Mouse (Mus musculus): ENCODE measurements around the gene Gpr135. TPM values are rescaled to one million over a fixed set of nuclear protein-coding genes. Genes with fewer than 3 reads are reported as not detected.
"Not testable (repeated sequence)": the region's sequence is repeated elsewhere in the genome, so short reads cannot be mapped to it uniquely, and the experiment has no call there.

Gene Gpr135
- polyA plus RNA-seq, 1 experiment from 2014 or later: 8.7 TPM

GRCm38 (mm10) chr12:72069626-72070326 lies 1.1 kb downstream of the Gpr135 start:
- no peaks in the 10 kb centered on the region for H3K36me3 ChIP-seq (ENCODE audit: control insufficient read depth, insufficient read depth, low read length)
- H3K4me1 ChIP-seq (ENCODE audit: control insufficient read depth, insufficient read depth, low read length): no peaks in the 10 kb centered on the region; the same call in 1 of the 2 replicates
- H3K27me3 ChIP-seq (ENCODE audit: control insufficient read depth, insufficient read depth, low read length): no peaks in the 10 kb centered on the region
- 4% methylated on average over 40 of the region's 40 CpGs for WGBS
- H3K4me2 ChIP-seq (ENCODE audit: low read depth, low read length): peak overlapping the region; percentile 89
- H3K27ac ChIP-seq (ENCODE audit: low read depth, low read length): peak overlapping the region; percentile 90
- no peaks in the 10 kb centered on the region for H3K9me3 ChIP-seq (ENCODE audit: control insufficient read depth, low read length)
- peak overlapping the region; percentile 76 for H3K4me3 ChIP-seq (ENCODE audit: low read depth, low read length)
- peak overlapping the region; percentile 83 for H3K9ac ChIP-seq (replicated peaks; ENCODE audit: low read depth, low read length)
- peak; percentile 83 for ATAC-seq (ENCODE audit: low read depth)

- H3K9ac ChIP-seq (replicated peaks; ENCODE audit: low read depth, low read length): no peak overlapping the region
- no peak for ATAC-seq (ENCODE audit: low read depth)
- no peaks in the 10 kb centered on the region for H3K9me3 ChIP-seq (ENCODE audit: control insufficient read depth, low read length)
- no peak overlapping the region for H3K27ac ChIP-seq (ENCODE audit: low read depth, low read length)
- H3K4me3 ChIP-seq (ENCODE audit: low read depth, low read length): no peak overlapping the region
- H3K4me2 ChIP-seq (ENCODE audit: low read depth, low read length): no peak overlapping the region
- 92% methylated on average over 1 of the region's 1 CpGs for WGBS
- no peaks in the 10 kb centered on the region for H3K4me1 ChIP-seq (ENCODE audit: control insufficient read depth, insufficient read depth, low read length)
- no peaks in the 10 kb centered on the region for H3K27me3 ChIP-seq (ENCODE audit: control insufficient read depth, insufficient read depth, low read length)
- H3K36me3 ChIP-seq (ENCODE audit: control insufficient read depth, insufficient read depth, low read length): no peaks in the 10 kb centered on the region
These were observed 13.1 kb downstream of the Gpr135 start for GRCm38 (mm10) chr12:72057780-72058179.

DNA sequence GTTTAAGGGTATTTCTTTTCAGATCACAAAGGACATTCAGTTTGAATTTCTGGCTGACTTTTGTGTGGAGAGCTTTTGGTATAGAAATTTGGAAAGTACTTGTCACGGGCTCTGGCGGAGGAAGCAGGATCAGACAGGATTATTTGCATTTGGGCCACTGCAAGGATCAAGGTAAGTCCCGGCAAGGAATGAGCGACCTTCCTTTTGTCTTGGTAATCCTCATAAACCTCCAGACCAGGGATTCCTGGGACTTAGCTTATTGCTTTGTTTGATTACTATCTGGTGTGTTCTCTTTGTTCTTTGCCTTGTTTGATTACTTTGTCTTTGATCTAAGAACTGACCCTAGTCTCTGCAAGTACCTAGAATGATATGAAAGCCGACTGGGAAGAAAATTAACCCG lies 17.1 kb downstream of the Gpr135 start:
- no peak overlapping the region for H3K4me2 ChIP-seq (ENCODE audit: low read depth, low read length)
- no peaks in the 10 kb centered on the region for H3K4me1 ChIP-seq (ENCODE audit: control insufficient read depth, insufficient read depth, low read length)
- no peaks in the 10 kb centered on the region for H3K9me3 ChIP-seq (ENCODE audit: control insufficient read depth, low read length)
- 25% methylated on average over 6 of the region's 6 CpGs for WGBS
- H3K4me3 ChIP-seq (ENCODE audit: low read depth, low read length): no peak overlapping the region
- ATAC-seq (ENCODE audit: low read depth): no peak
- H3K27me3 ChIP-seq (ENCODE audit: control insufficient read depth, insufficient read depth, low read length): no peaks in the 10 kb centered on the region
- H3K27ac ChIP-seq (ENCODE audit: low read depth, low read length): no peak overlapping the region
- H3K36me3 ChIP-seq (ENCODE audit: control insufficient read depth, insufficient read depth, low read length): no peaks in the 10 kb centered on the region
- no peak overlapping the region for H3K9ac ChIP-seq (replicated peaks; ENCODE audit: low read depth, low read length)

GRCm38 (mm10) chr12:72053303-72053702 lies 17.6 kb downstream of the Gpr135 start:
- no peak for ATAC-seq (ENCODE audit: low read depth)
- Histone ChIP-seq H3K4me3 (ENCODE audit: low read depth, low read length) (no peak overlapping the region), H3K4me1 (ENCODE audit: control insufficient read depth, insufficient read depth, low read length) (no peaks in the 10 kb centered on the region), H3K4me2 (ENCODE audit: low read depth, low read length) (no peak overlapping the region), H3K9me3 (ENCODE audit: control insufficient read depth, low read length) (no peaks in the 10 kb centered on the region), H3K27ac (ENCODE audit: low read depth, low read length) (no peak overlapping the region), H3K27me3 (ENCODE audit: control insufficient read depth, insufficient read depth, low read length) (no peaks in the 10 kb centered on the region), H3K36me3 (ENCODE audit: control insufficient read depth, insufficient read depth, low read length) (no peaks in the 10 kb centered on the region), H3K9ac (replicated peaks; ENCODE audit: low read depth, low read length) (no peak overlapping the region)
- 45% methylated on average over 6 of the region's 6 CpGs for WGBS

- WGBS: 85% methylated on average over 6 of the region's 6 CpGs
- Histone ChIP-seq H3K27ac (ENCODE audit: low read depth, low read length) (no peak overlapping the region), H3K4me3 (ENCODE audit: low read depth, low read length) (no peak overlapping the region), H3K4me1 (ENCODE audit: control insufficient read depth, insufficient read depth, low read length) (no peaks in the 10 kb centered on the region), H3K27me3 (ENCODE audit: control insufficient read depth, insufficient read depth, low read length) (no peaks in the 10 kb centered on the region), H3K36me3 (ENCODE audit: control insufficient read depth, insufficient read depth, low read length) (no peaks in the 10 kb centered on the region), H3K4me2 (ENCODE audit: low read depth, low read length) (no peak overlapping the region), H3K9ac (replicated peaks; ENCODE audit: low read depth, low read length) (no peak overlapping the region), H3K9me3 (ENCODE audit: control insufficient read depth, low read length) (no peaks in the 10 kb centered on the region)
- ATAC-seq (ENCODE audit: low read depth): no peak
These were observed 18.4 kb downstream of the Gpr135 start for GRCm38 (mm10) chr12:72052571-72052970.

DNA sequence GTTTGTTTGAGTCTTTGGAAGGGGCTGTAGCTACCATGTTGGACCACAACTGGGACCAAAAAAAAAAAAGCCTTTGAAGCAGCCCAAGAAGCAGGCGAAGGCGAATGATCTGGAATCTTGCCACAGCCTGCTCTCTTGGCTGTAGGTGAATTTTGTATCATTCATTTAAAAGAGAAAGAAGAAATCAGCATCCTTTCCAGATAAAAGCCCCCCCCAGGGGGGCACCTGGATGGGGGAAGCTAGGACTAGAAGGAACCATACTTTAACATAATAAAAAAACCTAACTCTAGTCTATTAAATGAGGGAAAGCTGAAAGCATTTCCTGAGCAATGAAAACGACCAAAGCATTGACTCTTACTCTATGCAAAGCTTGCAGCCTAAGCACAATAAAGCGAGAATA lies 20.1 kb downstream of the Gpr135 start:
- no peaks in the 10 kb centered on the region for H3K36me3 ChIP-seq (ENCODE audit: control insufficient read depth, insufficient read depth, low read length)
- ATAC-seq (ENCODE audit: low read depth): no peak
- H3K9me3 ChIP-seq (ENCODE audit: control insufficient read depth, low read length): no peaks in the 10 kb centered on the region
- H3K9ac ChIP-seq (replicated peaks; ENCODE audit: low read depth, low read length): no peak overlapping the region
- H3K4me3 ChIP-seq (ENCODE audit: low read depth, low read length): no peak overlapping the region
- H3K27me3 ChIP-seq (ENCODE audit: control insufficient read depth, insufficient read depth, low read length): no peaks in the 10 kb centered on the region
- 84% methylated on average over 4 of the region's 4 CpGs for WGBS
- H3K4me2 ChIP-seq (ENCODE audit: low read depth, low read length): no peak overlapping the region
- H3K4me1 ChIP-seq (ENCODE audit: control insufficient read depth, insufficient read depth, low read length): no peaks in the 10 kb centered on the region
- no peak overlapping the region for H3K27ac ChIP-seq (ENCODE audit: low read depth, low read length)

DNA sequence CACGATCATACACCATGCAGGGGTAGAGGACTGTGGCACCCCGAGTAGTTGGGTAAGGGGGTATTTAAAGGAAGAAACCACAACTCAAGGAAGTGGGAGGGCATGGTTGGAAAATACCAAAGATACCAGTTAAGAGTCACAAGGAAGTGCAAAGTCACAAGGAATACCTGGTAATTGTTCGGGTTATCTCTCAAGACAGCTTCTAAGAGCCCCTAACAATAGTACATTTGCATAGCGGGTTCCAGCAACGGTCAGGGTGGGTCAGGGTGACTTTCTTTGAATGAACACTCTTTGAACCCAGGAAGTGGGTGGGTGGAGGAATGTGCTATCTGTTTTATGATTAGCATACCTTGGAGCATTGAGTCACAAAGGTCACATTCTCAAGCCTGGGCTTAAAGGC lies 20.8 kb downstream of the Gpr135 start:
- H3K4me3 ChIP-seq (ENCODE audit: low read depth, low read length); H3K9me3 ChIP-seq (ENCODE audit: control insufficient read depth, low read length); ATAC-seq (ENCODE audit: low read depth); H3K27me3 ChIP-seq (ENCODE audit: control insufficient read depth, insufficient read depth, low read length); H3K4me2 ChIP-seq (ENCODE audit: low read depth, low read length); H3K36me3 ChIP-seq (ENCODE audit: control insufficient read depth, insufficient read depth, low read length); H3K4me1 ChIP-seq (ENCODE audit: control insufficient read depth, insufficient read depth, low read length); H3K27ac ChIP-seq (ENCODE audit: low read depth, low read length); H3K9ac ChIP-seq (replicated peaks; ENCODE audit: low read depth, low read length): not testable (repeated sequence)
- 92% methylated on average over 5 of the region's 5 CpGs for WGBS

- H3K4me3 ChIP-seq (ENCODE audit: low read depth, low read length): no peak overlapping the region
- ATAC-seq (ENCODE audit: low read depth): no peak
- 10% methylated on average over 2 of the region's 2 CpGs for WGBS
- H3K9me3 ChIP-seq (ENCODE audit: control insufficient read depth, low read length): no peaks in the 10 kb centered on the region
- no peaks in the 10 kb centered on the region for H3K36me3 ChIP-seq (ENCODE audit: control insufficient read depth, insufficient read depth, low read length)
- no peaks in the 10 kb centered on the region for H3K27me3 ChIP-seq (ENCODE audit: control insufficient read depth, insufficient read depth, low read length)
- no peaks in the 10 kb centered on the region for H3K4me1 ChIP-seq (ENCODE audit: control insufficient read depth, insufficient read depth, low read length)
- H3K9ac ChIP-seq (replicated peaks; ENCODE audit: low read depth, low read length): no peak overlapping the region
- H3K27ac ChIP-seq (ENCODE audit: low read depth, low read length): no peak overlapping the region
- no peak overlapping the region for H3K4me2 ChIP-seq (ENCODE audit: low read depth, low read length)
These were observed 23.4 kb downstream of the Gpr135 start for GRCm38 (mm10) chr12:72047513-72047912.

DNA sequence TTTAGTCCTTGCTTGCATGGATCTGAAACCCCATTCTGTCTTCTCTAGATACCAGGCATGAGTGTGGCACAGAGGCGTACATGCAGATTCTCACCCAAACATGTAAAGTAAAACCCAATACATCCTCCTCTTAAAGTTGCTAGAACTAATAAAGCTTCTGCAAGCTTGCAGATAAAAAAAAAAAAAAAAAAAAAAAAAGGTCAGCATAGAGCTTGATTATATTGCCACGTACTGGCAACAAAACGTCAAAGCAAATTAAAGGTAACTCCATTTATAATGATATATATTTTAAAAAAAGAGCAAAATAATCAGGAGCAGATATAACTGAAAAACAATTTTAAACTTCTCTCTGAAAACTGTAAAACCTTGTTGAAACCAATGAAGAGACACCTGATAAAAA lies 29.7 kb downstream of the Gpr135 start:
- H3K4me1 ChIP-seq (ENCODE audit: control insufficient read depth, insufficient read depth, low read length): no peaks in the 10 kb centered on the region
- H3K9me3 ChIP-seq (ENCODE audit: control insufficient read depth, low read length): no peaks in the 10 kb centered on the region
- H3K4me2 ChIP-seq (ENCODE audit: low read depth, low read length): no peak overlapping the region
- WGBS: 93% methylated on average over 3 of the region's 3 CpGs
- no peak overlapping the region for H3K4me3 ChIP-seq (ENCODE audit: low read depth, low read length)
- no peaks in the 10 kb centered on the region for H3K27me3 ChIP-seq (ENCODE audit: control insufficient read depth, insufficient read depth, low read length)
- H3K36me3 ChIP-seq (ENCODE audit: control insufficient read depth, insufficient read depth, low read length): no peaks in the 10 kb centered on the region
- H3K9ac ChIP-seq (replicated peaks; ENCODE audit: low read depth, low read length): no peak overlapping the region
- no peak for ATAC-seq (ENCODE audit: low read depth)
- H3K27ac ChIP-seq (ENCODE audit: low read depth, low read length): no peak overlapping the region

Measured in neural tube, embryonic 14.5 days (tissue).